Mouse (Mus musculus): ENCODE data around the gene Dvl2.

DNA sequence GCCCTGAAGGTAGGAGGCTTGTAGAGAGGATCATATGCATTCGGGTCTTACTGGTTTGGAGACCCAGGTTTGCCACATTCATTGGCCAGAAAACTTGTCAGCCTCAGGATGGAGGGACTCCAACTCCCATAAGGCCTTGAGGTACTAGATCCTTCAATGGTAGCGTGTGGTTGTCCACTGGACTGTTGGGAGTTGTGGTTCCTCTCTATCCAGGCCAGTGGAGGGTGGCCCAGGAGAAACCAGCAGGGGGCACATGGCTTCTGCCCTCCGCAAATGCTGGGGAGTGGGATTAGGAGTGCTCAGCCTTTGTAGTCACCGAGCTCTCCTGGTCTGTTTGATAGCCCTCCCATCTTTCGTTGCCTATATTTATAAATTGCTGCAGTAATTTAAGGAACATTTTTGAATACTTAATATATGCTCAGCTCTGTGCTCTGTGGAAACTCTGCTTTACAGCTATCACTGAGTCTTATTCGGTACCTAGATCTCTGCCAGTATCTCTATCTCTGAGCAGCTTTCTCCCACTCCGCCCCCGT lies 20.4 kb downstream of the Dvl2 start:
- TF ChIP-seq EP300 (optimal IDR thresholded peaks at IDR 0.05): no peak
- peak; percentile 76 for TF ChIP-seq CTCF (IDR thresholded peaks at IDR 0.05; ENCODE audit: low read depth)

Data from stomach, postnatal 0 days (tissue).